Mouse (Mus musculus): ENCODE results near the gene Abcf2. TPM values are rescaled to one million over a fixed set of nuclear protein-coding genes. Genes with fewer than 3 reads are reported as not detected.

Abcf2 gene
- total and polyA plus RNA-seq, 2 experiments from 2014 or later = 49.6 to 56.0 TPM

GRCm38 (mm10) chr5:24604080-24604655 is 26.9 kb upstream of the Abcf2 start:
- peak overlapping the region; percentile 98 for H3K27ac ChIP-seq (ENCODE audit: low read depth)
- peak overlapping the region; percentile 73 for H3K4me3 ChIP-seq (ENCODE audit: low read depth, low read length)
- H3K4me1 ChIP-seq (ENCODE audit: control insufficient read depth, insufficient read depth) = peaks cover 33% of the 10 kb centered on the region
- ATAC-seq (ENCODE audit: insufficient read depth, low read depth) = no peak
- no peaks in the 10 kb centered on the region for H3K9me3 ChIP-seq (replicated peaks; ENCODE audit: control insufficient read depth, low read length)
- H3K9ac ChIP-seq (replicated peaks; ENCODE audit: low read depth, low read length) = peak overlapping the region; percentile 62
- H3K4me2 ChIP-seq (ENCODE audit: low read depth, low read length) = peak overlapping the region; percentile 69
- DNase-seq (ENCODE audit: low spot score) = no peak
- no peak; the same call in 1 of the 2 replicates for TF ChIP-seq EP300 (IDR thresholded peaks at IDR 0.05; ENCODE audit: low read depth)
- no peak for TF ChIP-seq CTCF (IDR thresholded peaks at IDR 0.05; ENCODE audit: low read depth)
- H3K27me3 ChIP-seq (ENCODE audit: control insufficient read depth, insufficient read depth, low read length) = no peaks in the 10 kb centered on the region
- H3K36me3 ChIP-seq (replicated peaks; ENCODE audit: control insufficient read depth, insufficient read depth, low read length) = no peaks in the 10 kb centered on the region
- WGBS = 11% methylated on average over 12 of the region's 12 CpGs

- DNase-seq (ENCODE audit: low spot score) = no peak
- Histone ChIP-seq H3K4me2 (ENCODE audit: low read depth, low read length) (peak overlapping the region; percentile 80), H3K4me3 (ENCODE audit: low read depth, low read length) (peak overlapping the region; percentile 63)
Observed at GRCm38 (mm10) chr5:24603431-24604010, 26.3 kb upstream of the Abcf2 start.

GRCm38 (mm10) chr5:24602751-24603343 is 25.6 kb upstream of the Abcf2 start:
- Histone ChIP-seq H3K27ac (ENCODE audit: low read depth) (peak overlapping the region; percentile 98), H3K9me3 (replicated peaks; ENCODE audit: control insufficient read depth, low read length) (no peaks in the 10 kb centered on the region), H3K4me2 (ENCODE audit: low read depth, low read length) (peak overlapping the region; percentile 80), H3K9ac (replicated peaks; ENCODE audit: low read depth, low read length) (peak overlapping the region; percentile 80), H3K27me3 (ENCODE audit: control insufficient read depth, insufficient read depth, low read length) (no peaks in the 10 kb centered on the region), H3K4me1 (ENCODE audit: control insufficient read depth, insufficient read depth) (peaks cover 40% of the 10 kb centered on the region), H3K36me3 (replicated peaks; ENCODE audit: control insufficient read depth, insufficient read depth, low read length) (no peaks in the 10 kb centered on the region), H3K4me3 (ENCODE audit: low read depth, low read length) (peak overlapping the region; percentile 63)
- TF ChIP-seq EP300 (IDR thresholded peaks at IDR 0.05; ENCODE audit: low read depth) (no peak), CTCF (IDR thresholded peaks at IDR 0.05; ENCODE audit: low read depth) (no peak)
- peak; percentile 93 for DNase-seq (ENCODE audit: low spot score)
- ATAC-seq (ENCODE audit: insufficient read depth, low read depth) = peak; percentile 42
- under 1% methylated on average over 16 of the region's 16 CpGs for WGBS

More at GRCm38 (mm10) chr5:24603431-24604010, 26.3 kb upstream of the Abcf2 start:
- no peak for TF ChIP-seq CTCF (IDR thresholded peaks at IDR 0.05; ENCODE audit: low read depth)
- no peak for TF ChIP-seq EP300 (IDR thresholded peaks at IDR 0.05; ENCODE audit: low read depth)
- Histone ChIP-seq H3K27me3 (ENCODE audit: control insufficient read depth, insufficient read depth, low read length) (no peaks in the 10 kb centered on the region), H3K9ac (replicated peaks; ENCODE audit: low read depth, low read length) (peak overlapping the region; percentile 80), H3K4me1 (ENCODE audit: control insufficient read depth, insufficient read depth) (peaks cover 33% of the 10 kb centered on the region), H3K27ac (ENCODE audit: low read depth) (peak overlapping the region; percentile 98), H3K36me3 (replicated peaks; ENCODE audit: control insufficient read depth, insufficient read depth, low read length) (no peaks in the 10 kb centered on the region), H3K9me3 (replicated peaks; ENCODE audit: control insufficient read depth, low read length) (no peaks in the 10 kb centered on the region)
- ATAC-seq (ENCODE audit: insufficient read depth, low read depth) = no peak
- 59% methylated on average over 8 of the region's 8 CpGs for WGBS

GRCm38 (mm10) chr5:24601911-24602750 is 24.9 kb upstream of the Abcf2 start:
- no peak for TF ChIP-seq CTCF (IDR thresholded peaks at IDR 0.05; ENCODE audit: low read depth)
- TF ChIP-seq EP300 (IDR thresholded peaks at IDR 0.05; ENCODE audit: low read depth) = no peak
- peak overlapping the region; percentile 63 for H3K4me3 ChIP-seq (ENCODE audit: low read depth, low read length)
- H3K27ac ChIP-seq (ENCODE audit: low read depth) = peak overlapping the region; percentile 98
- peak overlapping the region; percentile 80 for H3K4me2 ChIP-seq (ENCODE audit: low read depth, low read length)
- no peaks in the 10 kb centered on the region for H3K36me3 ChIP-seq (replicated peaks; ENCODE audit: control insufficient read depth, insufficient read depth, low read length)
- DNase-seq (ENCODE audit: low spot score) = peak; percentile 80
- H3K9ac ChIP-seq (replicated peaks; ENCODE audit: low read depth, low read length) = peak overlapping the region; percentile 80
- WGBS = under 1% methylated on average over 73 of the region's 73 CpGs
- peaks cover 41% of the 10 kb centered on the region for H3K4me1 ChIP-seq (ENCODE audit: control insufficient read depth, insufficient read depth)
- no peaks in the 10 kb centered on the region for H3K9me3 ChIP-seq (replicated peaks; ENCODE audit: control insufficient read depth, low read length)
- ATAC-seq (ENCODE audit: insufficient read depth, low read depth) = peak; percentile 74
- H3K27me3 ChIP-seq (ENCODE audit: control insufficient read depth, insufficient read depth, low read length) = no peaks in the 10 kb centered on the region

All from heart, postnatal 0 days (tissue).